Mouse (Mus musculus) small intestine, adult 2 months (tissue): ENCODE results near the gene Dnah7a.

Experiments
- CTCF ChIP-seq: fragments of 200-500 bp; IDR thresholded peaks from 2 replicates; pipeline ENCODE4 v1.5.1; 2012; ENCODE audit warnings: low read depth, mild to moderate bottlenecking, control low read depth, inconsistent platforms, low read length, moderate library complexity, mixed read lengths; ENCODE audit not compliant: insufficient replicate concordance, insufficient read length; ENCODE audit errors: extremely low read depth
- POLR2A ChIP-seq: fragments of 200-500 bp; IDR thresholded peaks from 2 replicates; pipeline ENCODE4 v1.6.1; 2012; ENCODE audit warnings: low read depth, mild to moderate bottlenecking, control low read depth, inconsistent platforms, low read length, moderate library complexity

- TF ChIP-seq CTCF (no peak), POLR2A (no peak)
Measured at GRCm38 (mm10) chr1:53405803-53406325, 300.7 kb downstream of the Dnah7a start.
